12 mouse cellular contexts compared by ENCODE assay signal in genomic region chr11:7094844-7095243, GRCm38 (mm10).
"Had no signal": no experiment of that assay in that cellular context is flagged by ENCODE, and none has a peak within 500 bp of the region (broad histone marks: within the 10 kb centered on the region; RNA-seq: fewer than 3 reads in every experiment).

No protein-coding gene starts in this region.

- ATAC-seq: liver, postnatal 0 days; midbrain, embryonic 16.5 days had no signal

- DNase-seq: liver, postnatal 0 days; lung, adult 2 months; lung, postnatal 10 days; lung, postnatal 4 days; midbrain, embryonic 14.5 days; retina, postnatal 1 day; right cerebral cortex, postnatal 14 days; spleen, adult 18-20 months; thymus, adult 2 months; thymus, postnatal 25 days; thymus, postnatal 4 days had no signal
